Mouse (Mus musculus) liver, embryonic 11.5 days (tissue): Measurements from ENCODE around the gene Foxj1. TPM values are rescaled to one million over a fixed set of nuclear protein-coding genes. Genes with fewer than 3 reads are reported as not detected.

Experiments used
- ATAC-seq: fragments of 200-750 bp; cut with Nextera tagmentation; replicated peaks from 2 replicates; pipeline ENCODE4 v1.8.0; 2017; ENCODE audit warnings: moderate number of reproducible peaks, mild to moderate bottlenecking, moderate TSS enrichment, moderate library complexity; ENCODE audit not compliant: low FRiP score
- DNase-seq: peaks from one replicate; pipeline ENCODE4 v3.0.0-alpha.2; 2017; ENCODE audit warnings: low spot score
- H3K27ac ChIP-seq: fragments of 300-500 bp; sonication (generic); 2 replicates; pipeline ENCODE4 v1.5.1; 2014; ENCODE audit warnings: mild to moderate bottlenecking, low read depth, low read length, control low read depth
- H3K27me3 ChIP-seq: fragments of 300-500 bp; sonication (generic); replicated peaks from 2 replicates; pipeline ENCODE4 v1.6.1; 2014; ENCODE audit warnings: low read length, mixed read lengths; ENCODE audit not compliant: control insufficient read depth, insufficient read depth
- H3K36me3 ChIP-seq: fragments of 300-500 bp; sonication (generic); 2 replicates; pipeline ENCODE4 v1.6.1; 2014; ENCODE audit warnings: mild to moderate bottlenecking, low read length, moderate library complexity, mixed read lengths; ENCODE audit not compliant: control insufficient read depth, insufficient read depth
- H3K4me1 ChIP-seq: fragments of 300-500 bp; sonication (generic); replicated peaks from 2 replicates; pipeline ENCODE4 v1.6.1; 2014; ENCODE audit warnings: low read length, mixed read lengths; ENCODE audit not compliant: control insufficient read depth, insufficient read depth
- H3K4me2 ChIP-seq: fragments of 300-500 bp; sonication (generic); 2 replicates; pipeline ENCODE4 v1.6.1; 2014; ENCODE audit warnings: mild to moderate bottlenecking, control low read depth, moderate library complexity
- H3K4me3 ChIP-seq: fragments of 300-500 bp; sonication (generic); 2 replicates; pipeline ENCODE4 v1.5.1; 2014; ENCODE audit warnings: low read depth, low read length, control low read depth
- H3K9ac ChIP-seq: fragments of 300-500 bp; sonication (generic); 2 replicates; pipeline ENCODE4 v1.6.1; 2014; ENCODE audit warnings: low read depth, low read length, control low read depth
- H3K9me3 ChIP-seq: fragments of 300-500 bp; sonication (generic); 2 replicates; pipeline ENCODE4 v1.6.1; 2016; ENCODE audit warnings: low read length, inconsistent platforms, mixed read lengths; ENCODE audit not compliant: control insufficient read depth
- WGBS: fragments of 180-500 bp; shearing (Covaris S2); extraction: QIAGEN DNeasy Blood & Tissue Kit; methylation state at CpG from one replicate; pipeline ENCODE4 v1.1.7; 2014; 5-methylcytosine and 5-hydroxymethylcytosine counted together
- polyA plus RNA-seq: library from polyadenylated mRNA; unstranded; fragments of >200 nt; fragmentation: Nextera tagmentation; extraction: Ambion mirVana; gene quantifications from 2 replicates; pipeline ENCODE4 v1.2.1, GENCODE M21; 2014

Foxj1 gene
- polyA plus RNA-seq, 1 experiment from 2014 or later: 1.3 TPM

GRCm38 (mm10) chr11:116318719-116319659 is 16.2 kb downstream of the Foxj1 start:
- peak; percentile 86 for DNase-seq

GRCm38 (mm10) chr11:116312359-116312758 is 22.8 kb downstream of the Foxj1 start:
- peaks cover 10% of the 10 kb centered on the region for H3K4me1 ChIP-seq
- ATAC-seq: no peak
- no peaks in the 10 kb centered on the region for H3K36me3 ChIP-seq
- H3K9me3 ChIP-seq: no peaks in the 10 kb centered on the region
- H3K27ac ChIP-seq: no peak overlapping the region
- H3K9ac ChIP-seq: no peak overlapping the region
- H3K4me2 ChIP-seq: no peak overlapping the region
- H3K27me3 ChIP-seq: no peaks in the 10 kb centered on the region
- whole genome bisulfite sequencing: 54% methylated on average over 8 of the region's 8 CpGs
- H3K4me3 ChIP-seq: no peak overlapping the region
- no peak for DNase-seq

More at GRCm38 (mm10) chr11:116318719-116319659, 16.2 kb downstream of the Foxj1 start:
- 2% methylated on average over 41 of the region's 41 CpGs for WGBS
- peak overlapping the region; percentile 78 for H3K9ac ChIP-seq
- H3K4me2 ChIP-seq: peak overlapping the region; percentile 100
- no peaks in the 10 kb centered on the region for H3K27me3 ChIP-seq
- peak; percentile 78 for ATAC-seq
- peaks cover 9% of the 10 kb centered on the region for H3K4me1 ChIP-seq
- H3K36me3 ChIP-seq: no peaks in the 10 kb centered on the region
- H3K4me3 ChIP-seq: peak overlapping the region; percentile 58
- H3K27ac ChIP-seq: no peak overlapping the region
- no peaks in the 10 kb centered on the region for H3K9me3 ChIP-seq

- no peaks in the 10 kb centered on the region for H3K36me3 ChIP-seq
- WGBS: 63% methylated on average over 8 of the region's 8 CpGs
- no peaks in the 10 kb centered on the region for H3K9me3 ChIP-seq
- ATAC-seq (no peak), DNase-seq (no peak)
- H3K27ac ChIP-seq: no peak overlapping the region
- H3K4me2 ChIP-seq: no peak overlapping the region
- peaks cover 14% of the 10 kb centered on the region for H3K4me1 ChIP-seq
- no peak overlapping the region for H3K4me3 ChIP-seq
- no peaks in the 10 kb centered on the region for H3K27me3 ChIP-seq
- H3K9ac ChIP-seq: no peak overlapping the region
Measured at GRCm38 (mm10) chr11:116311169-116311568, 24.0 kb downstream of the Foxj1 start.

- Histone ChIP-seq H3K27me3 (no peaks in the 10 kb centered on the region), H3K27ac (peak overlapping the region; percentile 85), H3K4me2 (no peak overlapping the region), H3K36me3 (peaks cover 5% of the 10 kb centered on the region), H3K4me1 (peaks cover 19% of the 10 kb centered on the region), H3K9me3 (peaks cover 3% of the 10 kb centered on the region; the same call in 1 of the 2 replicates), H3K4me3 (no peak overlapping the region), H3K9ac (no peak overlapping the region)
- ATAC-seq (peak; percentile 19), DNase-seq (no peak)
- 27% methylated on average over 3 of the region's 3 CpGs for WGBS
Measured at GRCm38 (mm10) chr11:116309601-116310000, 25.6 kb downstream of the Foxj1 start.

GRCm38 (mm10) chr11:116307762-116308531 is 27.3 kb downstream of the Foxj1 start:
- peak overlapping the region; percentile 63 for H3K27ac ChIP-seq
- 73% methylated on average over 12 of the region's 12 CpGs for WGBS

GRCm38 (mm10) chr11:116307019-116307725 is 28.0 kb downstream of the Foxj1 start, which contains the start of gene Exoc7:
TSS of gene Exoc7 (minus strand) at chr11:116307233.
- peak within 1 kb of the TSS; percentile 63 for H3K27ac ChIP-seq
- no peaks in the 10 kb centered on the region for H3K27me3 ChIP-seq
- peak within 1 kb of the TSS; percentile 86 for H3K4me2 ChIP-seq
- ATAC-seq: 0 out of 2 replicates have a peak, but pooled peaks have one; percentile 4
- no peak for DNase-seq
- H3K9me3 ChIP-seq: peaks cover 3% of the 10 kb centered on the region; the same call in 1 of the 2 replicates
- H3K36me3 ChIP-seq: peaks cover 12% of the 10 kb centered on the region
- peak within 1 kb of the TSS; percentile 78 for H3K9ac ChIP-seq
- peaks cover 19% of the 10 kb centered on the region for H3K4me1 ChIP-seq
- peak within 1 kb of the TSS; percentile 72 for H3K4me3 ChIP-seq
- WGBS: 73% methylated on average over 10 of the region's 10 CpGs

More at GRCm38 (mm10) chr11:116307762-116308531, 27.3 kb downstream of the Foxj1 start:
- peaks cover 3% of the 10 kb centered on the region; the same call in 1 of the 2 replicates for H3K9me3 ChIP-seq
- no peak for DNase-seq
- no peak overlapping the region for H3K4me3 ChIP-seq
- peaks cover 11% of the 10 kb centered on the region for H3K36me3 ChIP-seq
- ATAC-seq: peak; percentile 75
- no peaks in the 10 kb centered on the region for H3K27me3 ChIP-seq
- peak overlapping the region; percentile 86 for H3K4me2 ChIP-seq
- H3K9ac ChIP-seq: peak overlapping the region; percentile 32; the same call in 1 of the 2 replicates
- peaks cover 19% of the 10 kb centered on the region for H3K4me1 ChIP-seq

GRCm38 (mm10) chr11:116306126-116306982 is 28.8 kb downstream of the Foxj1 start:
- 2% methylated on average over 53 of the region's 53 CpGs for WGBS
- ATAC-seq (peak; percentile 78), DNase-seq (peak; percentile 98)
- Histone ChIP-seq H3K36me3 (peaks cover 18% of the 10 kb centered on the region), H3K9me3 (peaks cover 3% of the 10 kb centered on the region; the same call in 1 of the 2 replicates), H3K9ac (peak overlapping the region; percentile 78), H3K4me1 (peaks cover 19% of the 10 kb centered on the region), H3K27me3 (no peaks in the 10 kb centered on the region), H3K27ac (peak overlapping the region; percentile 63), H3K4me2 (peak overlapping the region; percentile 86), H3K4me3 (peak overlapping the region; percentile 72)
